Mouse (Mus musculus) kidney, adult 2 months (tissue): ENCODE measurements around the gene Ankrd17.

Experiments
- CTCF ChIP-seq: fragments of 200-500 bp; conservative IDR thresholded peaks from 2 replicates; pipeline ENCODE4 v1.5.1; 2011; ENCODE audit warnings: low read depth, mild to moderate bottlenecking, control low read depth, low read length, moderate library complexity, mixed read lengths; ENCODE audit not compliant: insufficient read depth, insufficient read length
- POLR2A ChIP-seq: fragments of 200-500 bp; IDR thresholded peaks from one replicate; pipeline ENCODE4 v1.6.1; 2011; ENCODE audit warnings: low read depth, low read length, control low read depth

GRCm38 (mm10) chr5:90277443-90277842 lies 88.9 kb downstream of the Ankrd17 start:
- TF ChIP-seq CTCF (no peak), POLR2A (no peak)
